In genomic region chr4:134120192-134120805, GRCm38 (mm10) we compare ENCODE assay signal across 1 mouse cellular context.
TF ChIP-seq lines count a peak whose summit lies in the region.

No protein-coding gene starts in this region.

TF ChIP-seq in CH12.LX, 34 proteins besides CTCF, POLR2A, EP300 and RAD21:
- TF ChIP-seq SIN3A (IDR thresholded peaks at IDR 0.05; ENCODE audit: low read length) (no peak), MYC (IDR thresholded peaks at IDR 0.05; ENCODE audit: low read depth, low read length) (no peak), E2F4 (IDR thresholded peaks at IDR 0.05; ENCODE audit: insufficient replicate concordance, low read depth, low read length) (no peak), MAZ (IDR thresholded peaks at IDR 0.05; ENCODE audit: low read depth, low read length) (no peak), MAX (IDR thresholded peaks at IDR 0.05; ENCODE audit: low read length) (no peak), ZNF384 (IDR thresholded peaks at IDR 0.05; ENCODE audit: low read depth, low read length) (no peak), CHD2 (IDR thresholded peaks at IDR 0.05; ENCODE audit: low read length) (no peak), USF2 (conservative IDR thresholded peaks at IDR 0.05; ENCODE audit: low read depth, low read length) (no peak), TCF12 (IDR thresholded peaks at IDR 0.05; ENCODE audit: low read depth, low read length) (no peak), ZMIZ1 (IDR thresholded peaks at IDR 0.05; ENCODE audit: low read depth, low read length) (no peak), PAX5 (IDR thresholded peaks at IDR 0.05; ENCODE audit: low read length) (no peak), MEF2A (IDR thresholded peaks at IDR 0.05; ENCODE audit: borderline replicate concordance, low read depth, low read length) (no peak)
